Mouse (Mus musculus): ENCODE results near the gene Fam155a. TPM values are rescaled to one million over a fixed set of nuclear protein-coding genes. Genes with fewer than 3 reads are reported as not detected.

Gene Fam155a
- polyA plus RNA-seq, 1 experiment = not detected

- no peaks in the 10 kb centered on the region for H3K36me3 ChIP-seq (ENCODE audit: control insufficient read depth, insufficient read depth)
- no peak overlapping the region for H3K4me2 ChIP-seq (ENCODE audit: low read depth)
- no peak overlapping the region for H3ac ChIP-seq (ENCODE audit: control insufficient read depth, insufficient read length)
- no peaks in the 10 kb centered on the region for H3K27me3 ChIP-seq (ENCODE audit: control insufficient read depth, insufficient read depth, insufficient read length)
- TF ChIP-seq TCF12 (IDR thresholded peaks at IDR 0.05; ENCODE audit: insufficient read depth, poor library complexity, severe bottlenecking) (no peak), MYOD1 (IDR thresholded peaks at IDR 0.05; ENCODE audit: control insufficient read depth in 1 of 3, insufficient read length in 2 of 3, low read depth in 2 of 3) (no peak), E2F4 (IDR thresholded peaks at IDR 0.05; ENCODE audit: insufficient read depth) (no peak), TCF3 (IDR thresholded peaks at IDR 0.05; ENCODE audit: insufficient read length, low read depth) (no peak), MYOG (IDR thresholded peaks at IDR 0.05; ENCODE audit: control insufficient read depth in 1 of 3, insufficient read depth in 1 of 3, insufficient read length in 2 of 3, low read depth in 2 of 3) (no peak), SRF (IDR thresholded peaks at IDR 0.05; ENCODE audit: control insufficient read depth, insufficient read length, low read depth) (no peak), CEBPB (IDR thresholded peaks at IDR 0.05; ENCODE audit: insufficient read depth, poor library complexity, severe bottlenecking) (no peak), POLR2A (IDR thresholded peaks at IDR 0.05; ENCODE audit: insufficient read length, low read depth) (no peak), MAX (IDR thresholded peaks at IDR 0.05; ENCODE audit: low read depth) (no peak), REST (IDR thresholded peaks at IDR 0.05; ENCODE audit: insufficient read depth, insufficient read length) (no peak), POLR2AphosphoS2 (IDR thresholded peaks at IDR 0.05; ENCODE audit: insufficient read length, low read depth) (no peak)
- H3K4me3 ChIP-seq = no peak overlapping the region
- H3K79me2 ChIP-seq (ENCODE audit: control insufficient read depth, insufficient read depth) = no peaks in the 10 kb centered on the region
These were observed 277.3 kb downstream of the Fam155a start for GRCm38 (mm10) chr8:9493557-9494224.

GRCm38 (mm10) chr8:9482565-9482964, 288.4 kb downstream of the Fam155a start:
- H3K27me3 ChIP-seq (ENCODE audit: control insufficient read depth, insufficient read depth, insufficient read length) = no peaks in the 10 kb centered on the region
- H3K36me3 ChIP-seq (ENCODE audit: control insufficient read depth, insufficient read depth) = no peaks in the 10 kb centered on the region
- H3ac ChIP-seq (ENCODE audit: control insufficient read depth, insufficient read length) = no peak overlapping the region
- no peak overlapping the region for H3K4me2 ChIP-seq (ENCODE audit: low read depth)
- no peaks in the 10 kb centered on the region for H3K79me2 ChIP-seq (ENCODE audit: control insufficient read depth, insufficient read depth)
- no peak overlapping the region for H3K4me3 ChIP-seq
- TF ChIP-seq SRF (IDR thresholded peaks at IDR 0.05; ENCODE audit: control insufficient read depth, insufficient read length, low read depth) (no peak), USF1 (IDR thresholded peaks at IDR 0.05; ENCODE audit: low read depth) (no peak), REST (IDR thresholded peaks at IDR 0.05; ENCODE audit: insufficient read depth, insufficient read length) (no peak), MYOG (IDR thresholded peaks at IDR 0.05; ENCODE audit: control insufficient read depth in 1 of 3, insufficient read depth in 1 of 3, insufficient read length in 2 of 3, low read depth in 2 of 3) (no peak), MYOD1 (IDR thresholded peaks at IDR 0.05; ENCODE audit: control insufficient read depth in 1 of 3, insufficient read length in 2 of 3, low read depth in 2 of 3) (no peak), CEBPB (IDR thresholded peaks at IDR 0.05; ENCODE audit: insufficient read depth, poor library complexity, severe bottlenecking) (no peak), MAX (IDR thresholded peaks at IDR 0.05; ENCODE audit: low read depth) (no peak), TCF12 (IDR thresholded peaks at IDR 0.05; ENCODE audit: insufficient read depth, poor library complexity, severe bottlenecking) (no peak), POLR2AphosphoS2 (IDR thresholded peaks at IDR 0.05; ENCODE audit: insufficient read length, low read depth) (no peak)

- H3K27me3 ChIP-seq (ENCODE audit: control insufficient read depth, insufficient read depth, insufficient read length) = no peaks in the 10 kb centered on the region
These were observed 299.7 kb downstream of the Fam155a start for GRCm38 (mm10) chr8:9471290-9471689.

GRCm38 (mm10) chr8:9470114-9470513, 300.8 kb downstream of the Fam155a start:
- Histone ChIP-seq H3ac (ENCODE audit: control insufficient read depth, insufficient read length) (no peak overlapping the region), H3K4me3 (no peak overlapping the region), H3K4me2 (ENCODE audit: low read depth) (no peak overlapping the region), H3K79me2 (ENCODE audit: control insufficient read depth, insufficient read depth) (no peaks in the 10 kb centered on the region), H3K36me3 (ENCODE audit: control insufficient read depth, insufficient read depth) (no peaks in the 10 kb centered on the region), H3K27me3 (ENCODE audit: control insufficient read depth, insufficient read depth, insufficient read length) (no peaks in the 10 kb centered on the region)
- TF ChIP-seq TCF3 (IDR thresholded peaks at IDR 0.05; ENCODE audit: insufficient read length, low read depth) (no peak), MYOD1 (IDR thresholded peaks at IDR 0.05; ENCODE audit: control insufficient read depth in 1 of 3, insufficient read length in 2 of 3, low read depth in 2 of 3) (no peak), CEBPB (IDR thresholded peaks at IDR 0.05; ENCODE audit: insufficient read depth, poor library complexity, severe bottlenecking) (no peak), POLR2A (IDR thresholded peaks at IDR 0.05; ENCODE audit: insufficient read length, low read depth) (no peak), REST (IDR thresholded peaks at IDR 0.05; ENCODE audit: insufficient read depth, insufficient read length) (no peak), TCF12 (IDR thresholded peaks at IDR 0.05; ENCODE audit: insufficient read depth, poor library complexity, severe bottlenecking) (no peak), POLR2AphosphoS2 (IDR thresholded peaks at IDR 0.05; ENCODE audit: insufficient read length, low read depth) (no peak), MAX (IDR thresholded peaks at IDR 0.05; ENCODE audit: low read depth) (no peak), SRF (IDR thresholded peaks at IDR 0.05; ENCODE audit: control insufficient read depth, insufficient read length, low read depth) (no peak), E2F4 (IDR thresholded peaks at IDR 0.05; ENCODE audit: insufficient read depth) (no peak), MYOG (IDR thresholded peaks at IDR 0.05; ENCODE audit: control insufficient read depth in 1 of 3, insufficient read depth in 1 of 3, insufficient read length in 2 of 3, low read depth in 2 of 3) (no peak), USF1 (IDR thresholded peaks at IDR 0.05; ENCODE audit: low read depth) (no peak)

More at GRCm38 (mm10) chr8:9471290-9471689, 299.7 kb downstream of the Fam155a start:
- Histone ChIP-seq H3ac (ENCODE audit: control insufficient read depth, insufficient read length) (no peak overlapping the region), H3K4me3 (no peak overlapping the region), H3K79me2 (ENCODE audit: control insufficient read depth, insufficient read depth) (no peaks in the 10 kb centered on the region), H3K4me2 (ENCODE audit: low read depth) (no peak overlapping the region), H3K36me3 (ENCODE audit: control insufficient read depth, insufficient read depth) (no peaks in the 10 kb centered on the region)
- TF ChIP-seq SRF (IDR thresholded peaks at IDR 0.05; ENCODE audit: control insufficient read depth, insufficient read length, low read depth) (no peak), POLR2A (IDR thresholded peaks at IDR 0.05; ENCODE audit: insufficient read length, low read depth) (no peak), USF1 (IDR thresholded peaks at IDR 0.05; ENCODE audit: low read depth) (no peak), POLR2AphosphoS2 (IDR thresholded peaks at IDR 0.05; ENCODE audit: insufficient read length, low read depth) (no peak), E2F4 (IDR thresholded peaks at IDR 0.05; ENCODE audit: insufficient read depth) (no peak), TCF3 (IDR thresholded peaks at IDR 0.05; ENCODE audit: insufficient read length, low read depth) (no peak), CEBPB (IDR thresholded peaks at IDR 0.05; ENCODE audit: insufficient read depth, poor library complexity, severe bottlenecking) (no peak), REST (IDR thresholded peaks at IDR 0.05; ENCODE audit: insufficient read depth, insufficient read length) (no peak), MYOD1 (IDR thresholded peaks at IDR 0.05; ENCODE audit: control insufficient read depth in 1 of 3, insufficient read length in 2 of 3, low read depth in 2 of 3) (no peak)

Data from myocyte (in vitro differentiated cells).